Mouse (Mus musculus): ENCODE data around the gene Fbxw8.

Gene Fbxw8

DNA sequence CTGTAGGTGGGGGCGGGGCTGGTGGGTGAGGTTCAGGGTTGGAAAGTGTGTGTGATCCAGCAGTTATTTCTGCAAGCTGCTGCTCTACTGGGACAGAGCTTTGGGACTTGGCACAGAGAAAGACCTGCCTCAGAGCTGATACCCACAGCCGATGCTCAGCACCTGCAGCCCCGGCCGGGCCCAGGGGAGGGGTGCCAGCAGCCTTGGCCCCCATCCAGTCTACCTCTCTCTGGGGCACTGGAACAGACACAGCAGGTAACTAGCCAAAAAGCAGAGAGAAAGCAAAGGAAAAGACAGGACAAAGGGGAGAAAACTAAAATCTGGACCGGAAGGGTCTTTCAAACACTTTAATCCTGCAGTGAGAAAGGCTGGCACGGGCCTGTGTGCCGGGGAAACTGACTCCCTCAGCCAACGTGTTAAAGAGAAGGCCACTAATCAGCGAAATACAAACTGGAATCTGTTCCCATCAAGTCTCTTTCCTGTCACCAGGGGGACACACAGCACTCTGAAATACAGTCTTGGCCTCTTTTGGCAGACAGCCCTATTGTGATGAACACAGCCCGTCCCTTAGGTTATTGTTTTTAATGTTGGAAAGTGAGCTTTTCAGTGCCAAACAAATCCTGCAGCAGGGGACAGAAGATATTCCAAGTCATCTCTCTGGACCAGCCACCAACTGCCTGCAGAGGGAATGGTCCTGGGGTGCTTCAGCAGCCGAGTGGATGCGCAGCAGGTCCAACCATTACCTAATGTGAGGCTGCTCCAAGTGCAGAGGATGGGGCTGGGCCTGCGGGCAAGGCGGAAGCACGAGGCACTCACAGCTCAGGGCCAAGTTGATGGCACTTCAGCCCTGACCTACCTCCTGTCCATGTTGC is 78.3 kb downstream of the Fbxw8 start:
- DNase-seq (ENCODE audit: low spot score in 2 of 2): no peak

DNA sequence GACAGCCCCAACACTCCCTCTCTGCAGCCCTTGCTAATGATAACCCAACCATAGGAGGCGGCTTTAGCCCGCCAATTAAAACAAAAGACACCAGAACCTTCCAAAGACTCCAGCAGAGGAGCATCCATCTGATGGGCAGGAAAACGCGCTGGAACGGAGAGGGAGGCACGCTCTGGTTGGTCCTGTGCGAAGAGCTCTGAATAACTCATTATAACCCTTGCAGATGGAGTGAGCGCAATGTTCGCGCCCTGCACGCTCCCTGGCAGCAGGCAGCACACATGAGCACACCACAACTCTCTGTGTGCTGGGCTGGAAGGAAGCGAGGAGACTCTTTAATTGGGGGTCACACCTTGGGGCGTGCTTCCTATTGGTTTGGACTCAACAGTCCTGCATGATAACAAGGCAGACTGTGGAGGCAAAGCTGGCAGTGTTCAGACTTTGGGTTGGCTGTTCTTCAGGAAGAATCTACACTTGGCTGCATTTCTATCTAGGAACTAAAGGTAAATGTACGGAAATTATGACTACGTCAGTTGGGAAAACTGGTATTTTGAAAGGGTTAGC is 82.0 kb downstream of the Fbxw8 start:
- DNase-seq (ENCODE audit: low spot score in 2 of 2): no peak

DNA sequence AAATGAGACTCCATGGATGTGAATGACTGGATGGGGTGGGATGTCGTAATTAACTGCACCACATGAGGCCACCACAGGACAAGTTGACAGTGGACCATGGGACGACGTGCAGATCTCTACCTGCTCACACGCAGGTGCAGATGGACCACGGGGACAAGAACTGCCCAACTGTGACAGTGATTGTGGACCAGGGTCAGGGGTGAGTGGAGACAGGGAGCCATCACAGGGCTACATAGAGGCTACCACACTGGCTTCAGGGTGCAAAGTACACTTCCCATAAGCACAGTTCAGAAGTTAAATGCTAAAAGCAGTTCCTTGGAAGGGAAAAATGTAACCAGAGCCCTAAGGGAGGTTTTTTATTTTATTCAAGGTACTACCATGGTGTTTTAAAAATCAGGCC is 83.5 kb downstream of the Fbxw8 start:
- no peak for DNase-seq (ENCODE audit: low spot score in 2 of 2)

DNA sequence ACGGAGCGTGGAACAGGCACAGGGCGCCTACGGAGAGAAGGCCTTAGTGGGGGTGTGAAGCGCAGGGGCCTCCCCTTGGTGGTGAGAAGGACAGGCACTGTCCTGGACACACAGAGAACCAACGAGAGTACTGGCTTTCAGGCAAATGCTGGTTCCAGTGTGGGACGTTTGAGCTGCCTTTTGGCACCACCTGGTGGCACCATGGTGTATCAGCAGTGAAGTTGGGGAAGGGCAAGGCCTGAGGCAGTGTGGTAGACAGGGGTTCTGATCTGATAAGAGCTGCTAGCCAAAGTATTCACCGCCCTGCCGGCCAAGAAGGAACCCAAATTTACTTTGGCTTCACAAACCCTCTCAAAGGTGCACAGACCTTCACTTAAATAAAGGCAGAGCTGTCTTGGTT is 85.9 kb downstream of the Fbxw8 start:
- peak; percentile 56 to 60 for DNase-seq (ENCODE audit: low spot score in 2 of 2)

DNA sequence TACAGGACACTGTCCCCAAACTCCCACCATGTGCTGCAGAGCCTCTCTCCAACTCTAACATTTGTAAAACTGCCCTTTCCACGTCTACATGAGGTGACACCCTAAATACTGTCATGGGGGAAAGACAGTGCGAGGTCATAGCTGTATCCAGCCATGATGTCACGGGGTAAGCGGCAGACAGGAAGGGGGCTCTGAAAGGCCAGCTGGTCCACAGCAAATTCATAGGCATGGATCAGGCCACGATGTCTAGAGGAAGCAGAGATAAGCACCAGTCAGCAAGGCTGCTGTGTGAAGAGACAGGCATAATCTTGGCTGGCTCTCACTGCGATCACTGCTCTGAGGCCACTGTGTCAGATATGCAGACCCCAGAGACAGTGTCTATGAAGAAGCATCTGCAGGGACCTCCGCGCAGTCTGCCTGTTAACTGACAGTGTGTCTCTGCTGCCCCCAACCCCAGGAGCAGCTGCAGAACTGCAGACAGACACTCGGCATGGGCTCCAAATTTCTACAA is 87.2 kb downstream of the Fbxw8 start:
- DNase-seq (ENCODE audit: low spot score in 2 of 2): no peak

DNA sequence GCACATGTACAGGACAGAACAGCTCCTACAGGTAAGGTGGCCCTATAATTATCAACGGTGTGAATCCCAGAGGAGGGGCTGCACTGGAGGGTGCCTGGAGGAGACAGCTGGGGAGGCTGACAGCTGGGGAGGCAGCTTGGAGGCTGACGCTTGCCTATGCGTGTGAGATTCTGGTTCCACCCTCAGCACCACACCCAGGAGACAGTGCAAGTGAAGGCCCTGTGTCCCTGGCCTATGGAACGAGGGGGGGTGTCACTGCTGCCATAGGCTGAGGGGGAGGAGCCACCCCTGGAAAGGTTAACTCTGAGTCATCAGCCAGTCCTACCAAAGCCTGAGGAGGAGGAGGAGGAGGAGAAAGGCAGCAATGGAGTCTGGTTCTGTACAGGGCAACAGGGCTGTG is 87.7 kb downstream of the Fbxw8 start:
- DNase-seq (ENCODE audit: low spot score in 2 of 2): no peak

DNA sequence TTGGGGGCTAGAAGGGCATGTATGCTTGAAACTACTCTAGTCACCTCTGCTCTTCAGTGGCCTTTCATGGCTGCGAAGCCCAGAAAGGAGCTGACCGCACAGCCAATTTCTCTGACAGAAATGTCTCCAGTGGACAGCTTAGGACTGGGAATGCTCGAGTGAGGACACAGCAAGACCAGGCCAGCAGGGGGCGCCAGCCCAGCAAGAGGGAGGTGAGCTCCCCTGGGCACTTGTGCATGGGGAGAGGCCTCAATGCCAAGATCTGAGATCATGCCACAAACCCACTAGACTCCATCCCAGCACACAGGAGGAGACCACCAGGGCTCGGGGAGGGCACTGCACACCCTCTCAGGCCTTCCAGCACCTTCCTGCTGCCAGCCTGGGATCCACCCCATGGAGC is 88.4 kb downstream of the Fbxw8 start:
- DNase-seq (ENCODE audit: low spot score in 2 of 2): peak; percentile 16 to 54

DNA sequence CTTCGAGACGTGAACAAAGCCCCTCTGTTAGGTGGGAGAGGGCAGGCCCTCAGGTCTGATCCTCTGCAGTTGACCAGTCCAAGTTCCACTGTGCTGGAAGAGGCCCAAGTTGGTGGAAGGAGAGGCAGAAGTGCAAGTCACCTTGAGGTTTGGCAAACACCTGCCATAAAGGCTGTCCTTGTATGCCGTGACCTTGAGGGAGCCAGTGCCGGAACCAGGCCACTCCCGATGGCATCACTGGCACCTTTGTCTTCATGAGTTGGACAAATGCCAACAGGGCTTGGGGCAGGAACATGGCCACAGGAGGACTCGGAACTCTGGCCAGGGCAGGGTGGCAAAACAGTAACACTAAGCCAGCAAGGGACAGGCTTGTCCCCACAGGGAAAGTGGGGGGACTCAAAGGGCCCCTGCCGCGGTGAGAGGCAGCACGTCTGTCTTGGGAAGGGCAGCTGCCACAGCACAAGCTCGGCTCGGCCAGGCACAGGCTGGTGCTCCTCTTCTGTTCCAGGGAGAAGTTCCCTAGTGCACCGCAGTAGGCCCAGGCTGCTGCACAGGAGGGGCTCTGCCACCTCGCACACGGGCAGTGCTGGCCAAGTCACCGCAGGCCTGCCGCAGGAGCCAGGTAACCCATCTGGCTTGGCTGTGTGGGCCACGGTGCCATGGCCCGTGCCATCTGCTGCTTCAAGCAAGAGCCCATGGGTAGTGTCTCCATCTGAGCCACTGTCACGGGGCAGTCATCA is 89.6 kb downstream of the Fbxw8 start:
- DNase-seq (ENCODE audit: low spot score in 2 of 2): no peak

DNA sequence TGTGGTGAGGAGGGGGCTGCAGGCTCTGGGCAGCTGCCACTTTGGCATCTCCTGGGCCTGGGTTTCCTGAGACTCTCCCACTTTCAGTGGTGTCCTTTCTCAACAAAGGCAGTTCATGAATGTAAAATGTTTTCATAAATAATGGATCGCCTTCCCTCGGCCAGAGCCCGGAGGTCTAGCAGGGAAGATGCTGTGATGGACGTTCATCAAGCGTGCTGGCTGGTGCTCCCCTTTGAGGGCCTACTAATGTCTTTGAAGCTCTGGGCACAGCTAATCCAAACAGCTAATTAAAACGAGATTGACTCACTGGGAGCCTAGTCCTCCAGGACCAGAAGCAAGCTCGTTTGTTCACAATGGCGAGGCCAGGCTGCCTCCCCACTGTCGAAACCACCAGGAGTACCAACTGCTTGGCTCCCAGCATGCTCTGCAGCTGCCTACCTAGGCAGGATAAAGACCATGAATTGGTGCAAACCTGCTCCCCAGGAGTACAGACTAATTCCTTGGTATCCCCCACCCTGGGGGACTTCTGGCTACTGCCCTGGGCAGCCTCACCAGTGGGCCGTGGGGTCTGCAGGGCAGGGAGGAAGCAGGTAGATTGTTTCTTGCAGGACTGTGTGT is 90.9 kb downstream of the Fbxw8 start:
- DNase-seq (ENCODE audit: low spot score in 2 of 2): no peak

DNA sequence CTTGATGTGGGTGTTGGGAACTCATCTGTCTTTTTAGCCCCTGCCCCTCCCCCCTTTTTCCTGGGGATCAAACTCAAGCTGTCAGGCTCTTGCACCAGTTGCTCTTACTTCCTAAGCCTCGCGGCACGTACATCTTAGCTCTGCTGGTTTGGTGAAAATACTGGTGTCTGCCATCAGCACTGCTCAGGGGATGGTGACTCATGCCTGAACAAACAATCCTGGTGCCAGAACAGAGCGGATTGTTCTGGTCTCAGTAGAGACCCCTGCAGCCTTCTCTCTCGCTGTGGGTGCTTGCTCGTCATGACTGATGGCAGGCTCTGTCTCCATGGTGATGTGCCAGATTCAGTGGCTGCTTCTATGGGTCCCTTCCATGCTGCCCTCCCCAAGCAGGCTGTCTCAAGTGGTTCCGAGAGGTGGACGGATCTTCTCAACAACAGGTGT is 92.1 kb downstream of the Fbxw8 start:
- DNase-seq (ENCODE audit: low spot score in 2 of 2): no peak

DNA sequence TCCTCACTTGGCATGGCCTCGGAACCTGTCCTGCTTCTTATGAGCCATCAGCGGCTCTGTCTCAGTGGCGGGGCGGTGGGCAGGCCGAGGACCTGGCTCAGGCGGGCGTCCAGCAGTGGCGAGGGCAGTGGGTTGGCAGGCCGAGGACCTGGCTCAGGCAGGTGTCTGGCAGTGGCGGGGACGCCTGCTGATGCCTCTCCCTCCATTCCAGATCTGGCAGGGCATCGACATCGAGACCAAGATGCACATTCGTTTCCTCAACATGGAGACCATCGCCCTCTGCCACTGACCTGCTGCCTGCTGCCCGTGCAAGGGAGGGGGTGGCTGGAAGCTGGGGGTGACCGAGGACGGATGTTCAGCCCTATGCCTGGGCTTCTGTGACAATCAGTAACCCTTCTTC is 93.9 kb downstream of the Fbxw8 start:
- DNase-seq (ENCODE audit: low spot score in 2 of 2): no peak

DNA sequence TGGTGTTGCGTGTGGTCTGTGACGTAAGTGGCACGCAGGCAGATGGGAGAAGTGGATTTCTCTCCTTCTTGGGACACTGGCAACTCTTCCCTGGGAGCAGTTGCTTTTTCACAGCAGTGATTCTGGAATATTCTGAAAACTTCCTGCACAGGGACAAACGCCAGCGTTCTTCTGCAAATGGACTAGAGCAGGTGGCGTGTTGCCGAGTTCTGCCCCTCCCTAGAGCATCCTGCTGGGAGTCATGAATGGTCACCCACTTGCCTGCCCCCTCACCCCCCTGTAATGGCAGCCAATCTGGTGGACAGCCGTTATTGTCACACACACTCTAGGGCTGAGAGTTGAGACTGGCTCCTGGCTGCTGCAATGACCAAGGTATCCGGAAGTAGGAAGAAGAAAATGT is 95.6 kb downstream of the Fbxw8 start:
- no peak for DNase-seq (ENCODE audit: low spot score in 2 of 2)

DNA sequence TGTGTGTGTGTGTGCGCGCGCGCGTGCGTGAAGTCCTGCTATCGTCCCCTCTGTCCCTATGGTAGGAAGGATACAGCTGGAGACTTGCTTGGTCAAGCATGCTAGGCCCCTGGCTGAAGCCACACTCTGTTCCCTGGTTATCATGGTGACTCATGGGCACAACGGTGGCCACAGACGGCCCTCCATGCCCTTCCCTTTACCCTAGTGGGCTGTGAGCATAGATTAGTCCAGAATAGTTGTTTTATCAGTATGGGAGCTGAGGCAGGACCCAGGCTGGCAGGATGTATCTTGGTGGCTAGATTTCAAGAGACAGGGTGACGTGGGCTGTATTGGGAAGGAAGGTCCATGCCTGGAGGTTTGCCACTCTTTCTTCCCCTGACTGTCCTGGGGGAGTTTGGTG is 96.4 kb downstream of the Fbxw8 start:
- DNase-seq (ENCODE audit: low spot score in 2 of 2): no peak

DNA sequence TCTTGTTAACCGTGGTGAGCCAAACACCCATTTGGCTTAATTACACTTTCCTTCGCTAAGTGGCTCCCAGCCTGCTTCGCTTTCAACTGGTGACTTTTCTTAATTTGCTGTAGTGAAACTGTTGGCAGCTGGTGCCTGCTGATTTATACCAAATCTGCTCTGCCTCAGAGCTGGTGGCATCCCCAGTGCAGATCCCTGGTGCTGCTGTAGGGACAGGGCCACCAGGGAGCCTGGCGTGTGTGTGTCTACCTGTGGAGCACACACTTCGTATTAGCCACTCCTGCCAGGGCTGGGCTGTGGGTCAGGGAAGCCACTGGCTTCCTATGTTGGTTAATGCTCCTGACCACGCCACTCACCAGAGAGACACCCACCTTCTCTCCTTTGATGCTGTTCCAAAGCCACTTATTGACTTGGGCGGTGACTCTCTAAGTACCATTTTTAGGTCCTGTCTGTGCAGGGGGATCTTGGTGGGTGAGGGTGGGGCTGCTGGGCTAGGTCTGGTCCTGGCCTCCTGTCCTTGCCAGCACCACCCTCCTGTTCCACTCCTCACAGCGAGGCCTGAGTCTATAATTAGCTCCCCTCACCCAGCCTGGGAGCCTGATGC is 97.7 kb downstream of the Fbxw8 start:
- DNase-seq (ENCODE audit: low spot score in 2 of 2): no peak

DNA sequence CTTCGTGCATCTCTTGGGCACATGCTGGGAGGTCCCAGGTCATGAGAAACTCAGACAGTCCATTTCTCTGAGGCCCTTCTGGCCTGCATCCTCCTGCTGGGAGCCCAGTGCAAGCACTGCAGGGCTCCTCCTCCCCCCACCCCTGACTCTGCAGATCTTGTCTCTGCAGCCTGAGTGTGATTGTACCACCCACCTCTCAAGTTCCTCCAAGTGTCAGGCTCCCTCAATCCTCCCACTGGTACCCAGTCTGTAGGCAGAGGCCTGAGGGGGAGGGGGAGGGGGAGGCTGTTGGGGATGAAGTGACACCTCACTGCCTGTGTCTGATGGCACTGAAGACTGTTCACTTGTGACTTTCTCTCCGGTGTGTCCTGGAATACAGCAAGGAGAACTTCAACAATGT is 102.1 kb downstream of the Fbxw8 start:
- DNase-seq (ENCODE audit: low spot score in 2 of 2): no peak

DNA sequence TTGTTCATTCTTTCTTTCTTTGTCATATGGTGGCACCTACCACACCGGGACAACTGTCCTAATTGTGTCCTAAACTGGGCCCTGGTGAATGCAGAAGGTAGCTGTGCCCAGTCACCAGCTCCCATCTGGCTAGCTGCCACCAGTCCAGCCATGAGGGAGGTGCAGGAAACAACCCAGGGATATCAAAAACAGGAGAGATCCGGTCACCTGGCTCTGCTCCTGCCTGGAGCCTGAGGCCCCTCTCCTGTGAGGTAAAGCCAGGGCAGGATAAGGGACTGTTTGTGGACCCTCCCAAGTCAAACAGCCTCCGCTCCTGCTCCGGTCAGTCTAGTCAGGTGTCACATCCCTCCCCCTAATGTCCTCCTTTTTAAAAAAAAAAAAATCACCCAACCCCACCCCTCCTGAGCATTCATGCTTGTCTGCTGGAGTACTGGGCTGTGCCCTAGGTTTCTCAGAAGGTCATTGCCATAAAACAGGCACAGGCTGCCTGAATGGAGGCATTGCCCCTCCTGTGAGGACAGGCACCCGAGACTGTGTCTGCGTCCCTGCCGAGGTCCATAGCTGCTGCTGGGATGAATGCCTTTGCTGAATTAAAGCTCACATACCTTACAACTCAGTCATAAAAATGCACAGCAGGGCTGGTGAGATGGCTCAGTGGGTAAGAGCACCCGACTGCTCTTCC is 103.1 kb downstream of the Fbxw8 start:
- no peak for DNase-seq (ENCODE audit: low spot score in 2 of 2)

DNA sequence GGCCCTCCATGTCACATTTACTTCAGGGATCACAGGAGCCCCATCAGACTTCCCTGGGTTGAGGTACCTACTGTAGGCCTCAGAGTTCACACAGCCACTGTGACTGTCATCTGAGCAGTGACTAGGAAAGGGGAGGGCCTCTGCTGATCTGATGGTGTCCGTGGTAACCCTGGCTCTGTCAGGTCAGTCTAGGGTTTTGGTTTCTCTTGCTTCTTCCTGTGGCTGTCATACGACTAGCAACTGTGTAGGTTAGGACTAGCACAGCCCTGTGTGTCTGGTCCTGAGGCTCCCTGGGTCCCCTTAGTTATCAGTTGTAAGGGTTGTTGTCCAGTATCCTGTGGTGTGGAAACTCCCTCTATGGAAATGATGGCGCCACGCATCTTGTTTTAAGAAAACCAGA is 104.5 kb downstream of the Fbxw8 start:
- DNase-seq (ENCODE audit: low spot score in 2 of 2): no peak

DNA sequence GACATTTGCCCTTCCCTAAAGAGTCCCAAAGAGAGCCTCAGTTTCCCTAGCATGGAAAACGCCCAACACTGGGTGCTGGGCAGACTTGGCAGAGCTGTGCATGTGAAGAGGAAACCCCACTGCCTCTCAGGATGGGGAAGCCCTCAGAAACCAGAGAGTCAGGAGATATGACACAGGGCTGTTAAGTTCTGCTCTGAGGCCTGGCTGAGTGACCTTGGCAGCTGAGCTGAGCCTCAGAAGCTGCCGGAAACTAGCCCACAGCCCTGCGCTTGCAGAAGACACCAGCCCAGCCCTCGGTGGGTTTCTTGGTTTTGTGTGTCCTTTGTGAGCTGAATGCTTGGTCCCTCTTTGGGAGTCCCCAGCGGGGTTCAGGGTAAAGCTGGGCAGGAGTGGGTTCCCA is 106.3 kb downstream of the Fbxw8 start:
- no peak for DNase-seq (ENCODE audit: low spot score in 2 of 2)

DNA sequence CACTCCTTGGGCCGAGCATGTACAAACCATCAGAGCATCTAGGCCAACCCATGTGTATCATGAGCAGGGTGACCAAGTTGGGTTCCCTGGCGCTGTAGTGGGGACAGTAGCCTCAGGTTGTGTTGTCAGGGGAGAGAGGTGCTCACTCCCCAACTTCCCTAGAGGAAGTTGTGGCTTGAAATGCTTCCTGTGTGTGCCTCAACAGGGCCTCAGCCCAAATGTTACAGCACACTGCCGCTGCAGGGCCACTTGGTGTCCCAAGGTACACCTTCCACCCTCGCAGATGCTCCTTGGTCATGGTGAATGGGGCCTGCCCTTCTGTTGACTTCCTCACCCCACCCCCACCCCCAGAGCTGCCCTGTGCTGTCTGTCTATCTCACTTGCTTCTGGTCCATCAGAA is 106.9 kb downstream of the Fbxw8 start:
- DNase-seq (ENCODE audit: low spot score in 2 of 2): no peak

DNA sequence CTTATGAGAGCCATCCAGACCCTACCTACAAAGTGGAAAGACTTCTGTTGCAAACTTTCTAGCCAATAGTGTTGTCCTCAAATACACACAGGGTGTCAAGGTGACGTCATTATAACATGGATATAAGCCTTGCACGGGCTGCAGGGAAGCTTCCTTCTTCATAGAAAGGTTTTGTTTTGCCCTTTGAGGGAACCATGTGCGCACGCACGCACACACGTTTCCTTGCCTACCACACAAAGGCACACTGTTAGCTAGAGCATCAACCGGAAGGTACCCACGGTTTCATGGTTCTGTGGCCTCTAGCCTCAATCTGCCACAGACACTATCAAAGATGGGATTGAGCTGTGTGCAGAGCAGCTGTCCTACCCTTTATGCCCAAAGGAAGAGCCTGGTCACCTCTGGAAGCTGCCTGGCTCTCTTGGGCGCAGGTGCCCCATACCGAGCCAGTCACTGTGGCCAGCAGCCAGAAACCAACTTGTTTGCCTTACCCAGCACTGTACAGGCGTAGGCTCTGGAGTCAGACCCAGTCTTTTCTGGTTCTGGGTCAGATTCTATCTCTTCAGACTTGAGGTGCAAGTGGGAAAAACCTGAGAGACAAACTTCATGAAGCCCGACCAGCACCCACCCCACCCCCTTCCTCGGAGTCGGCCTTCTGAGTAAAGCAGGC is 108.0 kb downstream of the Fbxw8 start:
- no peak for DNase-seq (ENCODE audit: low spot score in 2 of 2)

DNA sequence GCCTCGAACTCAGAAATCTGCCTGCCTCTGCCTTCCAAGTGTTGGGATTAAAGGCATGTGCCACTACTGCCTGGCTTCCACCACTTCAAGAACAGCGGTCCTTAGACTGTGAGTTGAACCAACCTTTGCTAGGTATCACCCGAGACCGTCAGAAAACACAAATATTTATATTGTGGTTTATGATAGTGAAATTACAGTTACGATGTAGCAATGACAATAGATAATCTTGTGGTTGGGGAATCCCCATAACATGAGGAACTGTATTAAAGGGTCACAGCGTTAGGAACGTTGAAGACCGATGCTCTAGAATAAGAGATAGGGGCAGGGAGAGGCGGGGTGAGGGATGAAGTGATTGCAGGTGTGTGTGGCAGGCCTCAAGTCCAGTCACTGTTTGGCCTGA is 109.9 kb downstream of the Fbxw8 start:
- DNase-seq (ENCODE audit: low spot score in 2 of 2): no peak

Measured in urinary bladder, postnatal 36 days (tissue).